Mouse (Mus musculus) kidney, postnatal 0 days (tissue): ENCODE data around the gene Fam83f. TPM values are rescaled to one million over a fixed set of nuclear protein-coding genes. Genes with fewer than 3 reads are reported as not detected.
A peak's percentile ranks its signal among the peaks of the same experiment; 100 is the strongest.

Experiments
- ATAC-seq: fragments of 200-750 bp; cut with Nextera tagmentation; replicated peaks from 2 replicates; pipeline ENCODE4 v1.8.0; 2017; ENCODE audit warnings: low read depth, moderate number of reproducible peaks, moderate TSS enrichment, moderate library complexity; ENCODE audit not compliant: low FRiP score
- DNase-seq: peaks from one replicate; pipeline ENCODE4 v3.0.0-alpha.2; 2016; ENCODE audit warnings: low spot score
- H3K27ac ChIP-seq: fragments of 300-500 bp; sonication (generic); 2 replicates; pipeline ENCODE4 v1.5.1; 2014; ENCODE audit warnings: mild to moderate bottlenecking
- H3K27me3 ChIP-seq: fragments of 300-500 bp; sonication (generic); 2 replicates; pipeline ENCODE4 v1.6.1; 2014; ENCODE audit warnings: low read length, mixed read lengths; ENCODE audit not compliant: insufficient read depth
- H3K36me3 ChIP-seq: fragments of 300-500 bp; sonication (generic); 2 replicates; pipeline ENCODE4 v1.6.1; 2014; ENCODE audit warnings: low read length, mixed read lengths; ENCODE audit not compliant: insufficient read depth
- H3K4me1 ChIP-seq: fragments of 300-500 bp; sonication (generic); replicated peaks from 2 replicates; pipeline ENCODE4 v1.6.1; 2014; ENCODE audit warnings: antibody characterized with exemption, low read length, mixed read lengths; ENCODE audit not compliant: insufficient read depth
- H3K4me2 ChIP-seq: fragments of 300-500 bp; sonication (generic); 2 replicates; pipeline ENCODE4 v1.6.1; 2014; ENCODE audit warnings: mild to moderate bottlenecking, low read length, moderate library complexity, mixed read lengths
- H3K4me3 ChIP-seq: fragments of 300-500 bp; sonication (generic); replicated peaks from 2 replicates; pipeline ENCODE4 v1.5.1; 2014; ENCODE audit warnings: low read depth, low read length
- H3K9ac ChIP-seq: fragments of 300-500 bp; sonication (generic); 2 replicates; pipeline ENCODE4 v1.6.1; 2014; ENCODE audit warnings: low read depth, low read length
- H3K9me3 ChIP-seq: fragments of 300-500 bp; sonication (generic); replicated peaks from 2 replicates; pipeline ENCODE4 v1.6.1; 2016; ENCODE audit warnings: low read length, inconsistent platforms, mixed read lengths
- CTCF ChIP-seq: IDR thresholded peaks from 2 replicates; pipeline ENCODE4 v1.5.1; 2016; ENCODE audit warnings: antibody characterized with exemption, low read depth, mild to moderate bottlenecking, moderate library complexity
- WGBS: fragments of 180-500 bp; shearing (Covaris S2); extraction: QIAGEN DNeasy Blood & Tissue Kit; methylation state at CpG from one replicate; pipeline ENCODE4 v1.1.7; 2014; 5-methylcytosine and 5-hydroxymethylcytosine counted together
- polyA plus RNA-seq: library from polyadenylated mRNA; unstranded; fragments of >200 nt; fragmentation: Nextera tagmentation; extraction: Ambion mirVana; gene quantifications from 2 replicates; pipeline ENCODE4 v1.2.1, GENCODE M21; 2015

Gene Fam83f
- polyA plus RNA-seq, 1 experiment from 2014 or later, result 6.1 TPM

GRCm38 (mm10) chr15:80685603-80685895 lies 13.9 kb downstream of the Fam83f start:
- H3K4me3 ChIP-seq, result no peak overlapping the region
- ATAC-seq (no peak), DNase-seq (peak; percentile 72)
- WGBS, result 18% methylated on average over 7 of the region's 7 CpGs
- no peak overlapping the region for H3K9ac ChIP-seq
- no peaks in the 10 kb centered on the region for H3K9me3 ChIP-seq
- TF ChIP-seq CTCF, result no peak
- no peaks in the 10 kb centered on the region for H3K27me3 ChIP-seq
- no peaks in the 10 kb centered on the region for H3K36me3 ChIP-seq
- peaks cover 5% of the 10 kb centered on the region; the same call in 1 of the 2 replicates for H3K4me1 ChIP-seq
- no peak overlapping the region for H3K4me2 ChIP-seq
- H3K27ac ChIP-seq, result no peak overlapping the region

- Histone ChIP-seq H3K4me2 (no peak overlapping the region), H3K27ac (no peak overlapping the region), H3K4me1 (no peaks in the 10 kb centered on the region; the same call in 1 of the 2 replicates), H3K4me3 (no peak overlapping the region), H3K27me3 (no peaks in the 10 kb centered on the region), H3K9ac (no peak overlapping the region), H3K9me3 (no peaks in the 10 kb centered on the region), H3K36me3 (no peaks in the 10 kb centered on the region)
- no peak for ATAC-seq
- 62% methylated on average over 7 of the region's 7 CpGs for WGBS
- DNase-seq, result no peak
- no peak for TF ChIP-seq CTCF
Measured at GRCm38 (mm10) chr15:80688536-80688935, 16.9 kb downstream of the Fam83f start.

- TF ChIP-seq CTCF, result no peak
- WGBS, result 51% methylated on average over 3 of the region's 3 CpGs
- H3K4me1 ChIP-seq, result no peaks in the 10 kb centered on the region
- H3K27me3 ChIP-seq, result no peaks in the 10 kb centered on the region
- ATAC-seq (no peak), DNase-seq (no peak)
- no peak overlapping the region for H3K27ac ChIP-seq
- no peak overlapping the region for H3K9ac ChIP-seq
- H3K4me2 ChIP-seq, result no peak overlapping the region
- no peaks in the 10 kb centered on the region for H3K9me3 ChIP-seq
- no peaks in the 10 kb centered on the region for H3K36me3 ChIP-seq
- H3K4me3 ChIP-seq, result no peak overlapping the region
Measured at GRCm38 (mm10) chr15:80693492-80693891, 21.8 kb downstream of the Fam83f start.

DNA sequence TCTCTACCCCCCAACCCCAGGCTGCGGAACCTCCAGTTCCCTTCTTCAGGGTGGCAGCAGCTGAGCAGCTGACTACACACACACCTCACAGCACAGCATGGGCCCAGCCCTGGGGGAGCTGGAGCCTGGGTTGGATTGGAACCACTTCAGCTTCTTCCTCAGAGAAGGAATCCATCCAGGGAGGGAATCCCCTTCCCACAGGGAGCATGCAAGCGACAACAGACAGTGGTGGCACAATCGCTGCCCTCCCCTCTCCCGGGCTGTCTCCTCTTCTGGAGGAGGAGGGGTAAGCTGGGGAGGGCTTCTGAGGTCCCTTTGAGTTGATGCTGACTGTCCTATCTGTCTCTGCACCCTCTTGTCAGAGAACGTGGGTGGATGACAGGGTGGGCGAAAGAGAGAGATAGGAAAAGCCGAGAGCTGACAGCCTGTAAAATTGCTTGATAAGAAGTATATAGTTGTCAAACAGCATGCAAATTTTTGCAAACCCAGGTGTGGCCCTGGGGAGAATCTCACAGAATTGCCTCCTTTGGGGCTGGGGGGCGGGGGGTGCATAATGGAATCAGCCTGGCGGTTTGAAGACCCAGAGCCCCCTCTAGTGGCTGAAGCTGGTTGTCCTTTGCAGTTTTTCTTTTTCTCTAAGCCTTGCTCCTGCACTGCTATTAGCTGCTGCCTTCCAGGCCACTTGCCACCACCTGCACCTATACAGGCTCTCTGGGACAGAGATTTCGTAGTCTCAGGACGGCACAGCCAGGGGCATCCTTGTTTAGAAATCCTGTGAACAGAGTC lies 22.7 kb downstream of the Fam83f start:
- no peak overlapping the region for H3K4me3 ChIP-seq
- H3K27ac ChIP-seq, result no peak overlapping the region
- DNase-seq (peak; percentile 68), ATAC-seq (no peak)
- no peak overlapping the region for H3K4me2 ChIP-seq
- 36% methylated on average over 11 of the region's 11 CpGs for WGBS
- TF ChIP-seq CTCF, result peak; percentile 87
- no peaks in the 10 kb centered on the region for H3K36me3 ChIP-seq
- no peak overlapping the region for H3K9ac ChIP-seq
- no peaks in the 10 kb centered on the region for H3K9me3 ChIP-seq
- H3K27me3 ChIP-seq, result no peaks in the 10 kb centered on the region
- H3K4me1 ChIP-seq, result no peaks in the 10 kb centered on the region

DNA sequence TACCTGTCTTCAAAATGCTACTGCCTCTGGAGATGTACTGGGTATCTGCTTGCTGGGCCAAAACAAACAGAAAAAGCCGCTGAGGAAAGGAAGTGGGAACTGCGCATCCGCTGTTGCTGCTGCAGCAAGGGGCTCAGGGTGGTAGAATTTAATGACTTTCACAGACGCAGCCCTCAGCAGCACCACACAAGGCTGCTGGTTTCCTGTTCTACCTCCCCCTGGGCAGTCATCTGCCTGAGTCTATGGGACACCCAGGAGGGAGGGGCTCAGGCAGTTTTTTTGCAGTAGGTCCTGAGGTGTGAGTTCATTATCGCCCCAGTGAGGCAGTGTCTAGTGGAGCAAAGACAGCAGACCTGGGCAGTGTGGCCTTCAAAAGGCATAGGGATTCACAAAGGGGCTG lies 25.9 kb downstream of the Fam83f start:
- Histone ChIP-seq H3K4me1 (no peaks in the 10 kb centered on the region), H3K27ac (no peak overlapping the region), H3K4me3 (no peak overlapping the region), H3K4me2 (no peak overlapping the region), H3K9me3 (no peaks in the 10 kb centered on the region), H3K9ac (no peak overlapping the region), H3K27me3 (no peaks in the 10 kb centered on the region), H3K36me3 (no peaks in the 10 kb centered on the region)
- DNase-seq (peak; percentile 40), ATAC-seq (no peak)
- TF ChIP-seq CTCF, result no peak
- 20% methylated on average over 5 of the region's 5 CpGs for WGBS

DNA sequence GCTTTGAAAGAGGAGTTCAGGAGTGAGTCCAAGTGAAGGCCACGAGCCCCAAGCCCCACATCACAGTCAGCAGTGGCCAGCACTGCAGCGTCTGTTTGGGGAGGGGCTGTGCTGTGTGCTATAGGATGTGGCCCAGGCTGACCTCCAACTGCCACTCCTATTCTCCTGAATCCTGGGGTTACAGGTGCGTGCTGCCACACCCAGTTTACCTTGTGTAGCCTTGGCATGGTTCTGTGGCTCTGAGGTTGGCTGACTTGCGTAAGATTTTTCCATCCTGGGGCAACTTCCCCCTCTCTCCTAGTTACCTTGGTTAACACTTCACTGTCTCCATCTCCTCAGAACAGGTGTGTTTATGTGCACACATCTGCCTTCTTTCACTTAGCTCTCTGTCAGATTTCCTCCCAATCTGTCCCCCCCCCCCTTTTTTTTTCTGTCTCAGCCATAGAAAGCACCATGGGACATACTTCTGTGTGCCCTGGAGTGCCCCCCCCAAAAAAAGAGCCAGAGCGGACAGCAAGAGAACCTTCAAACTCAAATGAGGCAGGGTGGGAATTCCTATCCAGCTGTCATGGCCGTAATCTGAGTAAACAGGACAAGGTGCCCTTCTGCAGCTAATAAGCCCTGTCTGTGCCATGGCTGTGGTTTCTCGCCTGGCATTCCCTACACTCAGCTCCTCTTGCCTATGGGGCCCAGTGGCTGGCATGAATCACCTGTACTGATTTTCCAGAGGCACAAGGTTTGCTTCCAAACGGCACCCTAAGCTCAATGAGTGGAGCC lies 30.0 kb downstream of the Fam83f start:
- Histone ChIP-seq H3K4me3 (no peak overlapping the region), H3K4me2 (no peak overlapping the region), H3K27ac (no peak overlapping the region), H3K27me3 (no peaks in the 10 kb centered on the region), H3K9me3 (no peaks in the 10 kb centered on the region), H3K36me3 (no peaks in the 10 kb centered on the region), H3K9ac (no peak overlapping the region), H3K4me1 (no peaks in the 10 kb centered on the region)
- no peak for TF ChIP-seq CTCF
- DNase-seq, result no peak
- WGBS, result 65% methylated on average over 8 of the region's 8 CpGs
- ATAC-seq, result no peak
